Mouse (Mus musculus): ENCODE results near the gene Ppm1d.

Ppm1d gene

DNA sequence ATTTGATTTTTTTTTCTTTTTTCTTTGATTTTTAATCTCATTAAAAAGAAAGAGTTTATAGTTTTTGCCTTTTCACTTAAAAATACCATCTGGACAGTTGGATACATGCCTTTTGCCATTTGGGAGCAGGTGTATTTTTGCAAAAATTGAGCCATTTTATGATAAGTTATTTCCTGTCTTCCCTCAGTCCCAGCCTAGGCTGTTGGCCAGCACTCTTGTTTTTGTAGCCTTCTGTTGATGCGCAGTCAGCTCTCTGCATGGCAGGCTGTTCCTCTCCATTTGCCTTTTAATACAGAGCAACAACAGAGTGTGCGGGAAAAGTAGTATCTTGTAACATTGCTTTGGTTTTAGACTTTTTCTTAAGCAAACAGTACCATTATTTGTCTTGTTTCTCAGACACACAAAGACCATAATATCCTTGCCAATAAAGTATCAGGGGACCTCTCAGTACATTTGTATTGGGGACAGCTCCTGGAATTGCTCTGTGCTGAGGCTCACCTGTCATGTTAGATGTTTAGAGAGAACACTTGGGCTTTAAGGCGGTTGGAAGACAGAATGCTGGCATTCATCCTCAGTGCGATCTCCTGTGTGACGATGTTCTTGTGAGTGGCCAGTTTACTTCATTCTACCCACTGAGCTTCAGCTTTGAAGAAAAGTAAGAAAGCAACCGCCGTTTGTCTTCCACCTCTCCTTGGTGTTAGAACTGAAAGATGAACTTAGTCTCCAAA lies 18.3 kb downstream of the Ppm1d start:
- DNase-seq: peak; percentile 84

DNA sequence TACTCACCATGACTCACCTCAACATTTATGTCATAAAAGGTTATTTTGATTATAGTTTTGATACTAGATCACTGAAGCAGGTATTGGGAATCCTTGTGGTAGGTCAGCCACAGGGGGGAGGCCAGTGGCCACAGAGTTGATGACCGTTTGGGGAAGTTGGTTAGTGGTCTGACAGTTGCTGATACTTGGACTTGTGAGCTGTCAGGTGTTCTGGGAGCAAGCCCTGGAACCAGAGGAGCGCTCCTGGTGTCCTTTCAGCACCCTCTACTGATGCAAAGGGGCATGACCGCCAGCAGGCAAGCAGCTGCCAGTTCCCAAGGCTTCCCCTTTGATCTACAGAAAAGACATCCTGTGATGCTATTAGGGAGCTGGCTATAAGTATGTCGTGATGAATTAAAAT lies 23.7 kb downstream of the Ppm1d start:
- peak; percentile 42 for DNase-seq

DNA sequence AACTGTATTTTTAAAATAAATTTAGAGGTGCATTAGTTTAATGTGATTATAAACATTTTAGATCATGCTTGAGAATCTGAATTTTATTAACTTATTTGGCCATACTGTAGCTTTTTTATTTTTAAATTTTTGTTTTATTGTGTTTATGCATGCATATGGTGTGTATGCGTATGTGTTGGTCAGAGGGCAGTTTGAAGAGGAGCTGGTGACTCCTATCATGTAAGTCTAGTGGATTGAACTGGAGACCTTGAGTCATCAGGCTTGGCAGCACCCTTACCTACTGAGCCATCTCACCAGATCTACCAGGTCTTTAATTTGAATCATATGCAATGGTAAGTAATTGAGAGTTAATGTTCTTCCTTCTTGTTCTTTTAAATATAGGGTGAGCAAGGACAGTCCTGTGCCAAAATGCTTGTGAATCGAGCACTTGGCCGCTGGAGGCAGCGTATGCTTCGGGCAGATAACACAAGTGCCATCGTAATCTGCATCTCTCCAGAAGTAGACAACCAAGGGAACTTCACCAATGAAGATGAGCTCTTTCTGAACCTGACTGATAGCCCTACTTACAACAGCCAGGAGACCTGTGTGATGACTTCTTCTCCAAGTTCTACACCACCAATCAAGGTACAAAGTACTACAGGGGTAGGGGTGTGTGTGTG lies 28.3 kb downstream of the Ppm1d start:
- no peak for DNase-seq

DNA sequence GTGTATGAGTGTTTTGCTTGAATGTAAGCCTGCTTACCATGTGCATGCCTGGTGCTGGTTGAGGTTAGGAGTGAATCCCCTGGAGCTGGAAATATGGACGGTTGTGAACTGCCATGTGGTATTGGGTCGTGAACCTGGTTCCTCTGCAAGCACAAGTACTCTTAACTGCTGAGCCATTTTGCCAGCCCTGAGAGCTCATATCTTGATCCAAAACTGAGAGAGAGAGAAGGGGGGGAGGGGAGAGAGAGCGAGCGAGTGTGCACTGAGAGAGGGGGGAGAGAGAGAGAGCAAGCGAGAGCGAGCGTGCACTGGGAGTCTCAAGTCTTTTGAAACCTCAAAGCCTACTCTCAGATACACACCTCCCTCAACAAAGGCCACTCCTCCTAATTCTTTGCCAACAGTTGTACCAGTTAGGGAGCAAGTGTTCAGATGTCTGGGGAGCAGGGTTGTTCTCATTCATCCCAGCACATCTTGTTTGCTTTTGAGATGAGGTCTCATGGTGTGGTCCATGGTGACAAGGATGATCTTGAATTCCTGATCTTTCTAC lies 29.1 kb downstream of the Ppm1d start:
- no peak for DNase-seq

DNA sequence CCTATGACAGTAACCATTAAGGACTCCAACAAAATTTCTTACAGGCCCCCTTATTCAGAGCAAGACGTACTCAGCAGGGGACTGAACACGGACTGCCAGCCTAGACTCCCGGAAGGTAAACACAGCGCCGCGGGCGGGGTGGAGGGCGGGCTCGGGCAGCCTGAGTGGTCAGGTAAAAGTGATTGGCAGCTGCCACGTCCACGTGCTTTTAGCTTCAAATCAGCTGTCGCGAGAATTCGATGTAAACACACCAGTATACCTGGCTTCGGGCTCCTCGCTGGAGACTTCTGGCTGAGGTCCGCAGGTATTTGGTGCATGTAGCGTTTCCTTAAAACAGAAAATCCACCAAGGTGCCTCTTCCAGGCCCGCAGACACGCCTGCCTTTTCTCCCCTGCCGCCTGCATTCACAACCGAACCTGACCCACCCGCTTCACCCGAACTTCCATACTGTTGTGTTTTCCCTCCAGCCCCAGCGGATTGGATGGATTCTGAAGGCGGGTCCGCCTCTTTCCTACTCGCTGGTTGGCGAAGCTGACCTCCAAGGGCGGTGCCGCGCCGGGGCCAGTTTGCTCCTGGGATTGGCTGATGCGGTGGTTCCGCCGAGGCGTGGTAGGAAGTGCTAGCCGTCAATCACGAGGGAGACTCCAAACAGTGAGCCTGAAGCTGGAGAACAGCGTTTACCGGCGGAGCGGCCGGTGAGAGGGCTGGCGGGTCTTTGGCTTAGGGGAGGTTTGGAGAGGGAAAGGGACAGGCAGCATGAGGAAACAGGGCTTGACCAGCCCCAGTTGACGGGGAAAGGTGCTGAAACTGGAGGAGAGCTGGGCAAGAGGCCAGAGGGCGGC lies 41.7 kb downstream of the Ppm1d start, which contains the start of gene Bcas3:
TSS of gene Bcas3 (plus strand) at position 629 of the 842 bp plus-strand sequence.
- DNase-seq: peak; percentile 98

DNA sequence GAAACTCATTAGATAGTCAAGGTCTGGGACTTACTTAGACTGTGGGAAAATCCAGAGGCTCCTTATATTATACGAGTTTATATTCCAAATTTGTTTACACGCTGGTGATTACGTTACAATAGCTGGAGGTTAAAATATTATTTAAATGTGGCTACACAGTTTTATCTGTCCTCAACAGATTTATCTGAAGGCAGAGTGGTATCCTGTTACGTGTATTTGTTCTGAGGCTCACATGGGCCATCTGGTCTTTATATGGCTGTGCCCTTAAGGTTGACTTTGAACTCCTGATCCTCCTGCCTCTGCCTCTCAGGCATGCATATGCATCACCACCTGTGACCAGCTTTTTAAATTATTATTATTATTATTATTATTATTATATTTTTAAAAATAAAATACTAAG lies 42.8 kb downstream of the Ppm1d start:
- no peak for DNase-seq

DNA sequence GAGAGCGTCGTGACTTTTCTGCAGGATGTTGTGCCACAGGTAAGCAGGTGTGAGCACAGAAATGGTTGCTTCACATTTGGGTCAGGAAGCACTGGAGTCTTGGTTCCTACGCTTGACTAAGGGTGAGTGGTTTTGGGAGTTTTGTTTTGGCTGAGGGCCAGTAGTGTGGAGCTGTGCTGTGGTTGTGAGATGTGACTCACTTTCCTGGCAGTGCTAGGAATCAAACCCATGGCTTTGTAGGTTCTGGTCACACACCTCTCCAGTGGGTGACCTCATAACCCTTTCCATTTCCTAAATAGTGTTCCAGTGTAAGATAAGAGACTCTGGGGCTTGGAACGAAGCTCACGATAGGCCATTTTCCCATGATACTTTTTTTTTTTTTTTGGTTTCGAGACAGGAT lies 48.6 kb downstream of the Ppm1d start:
- DNase-seq: no peak

DNA sequence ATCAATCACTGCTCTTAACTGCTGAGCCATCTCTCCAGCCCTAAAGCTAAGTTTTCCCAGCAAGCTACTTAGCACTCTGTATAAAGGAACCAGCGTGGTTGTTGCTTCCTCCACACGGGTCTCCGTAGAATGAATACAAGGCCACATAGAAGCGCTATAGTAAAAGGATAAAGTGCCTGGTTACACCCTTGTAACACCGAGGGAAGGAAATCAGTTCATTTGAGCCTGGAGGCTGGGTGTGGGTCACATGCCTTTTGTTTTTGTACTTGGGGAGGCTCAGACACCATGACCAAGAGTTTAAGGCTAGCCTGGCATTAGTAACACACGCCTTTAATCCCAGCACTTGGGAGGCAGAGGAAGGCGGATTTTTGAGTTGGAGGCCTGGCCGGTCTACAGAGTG lies 50.6 kb downstream of the Ppm1d start:
- DNase-seq: no peak

DNA sequence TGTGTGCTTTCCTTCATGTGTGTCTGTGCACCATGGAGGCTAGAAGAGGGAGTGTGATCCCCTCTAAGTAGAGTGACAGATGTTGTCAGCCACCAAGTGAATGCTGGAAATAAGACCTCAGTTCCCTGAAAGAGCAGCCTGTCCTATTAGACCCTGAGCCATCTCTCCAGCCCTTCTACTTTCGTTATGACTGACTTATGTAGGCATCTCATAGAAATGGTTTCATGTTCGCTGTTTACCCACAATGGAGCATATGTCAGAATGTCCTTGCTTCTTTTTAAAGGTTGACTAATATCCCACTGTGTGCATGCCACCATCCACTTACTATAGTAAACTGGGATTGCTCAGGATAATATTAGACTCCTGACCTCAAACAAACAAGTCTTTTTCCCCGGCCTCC lies 55.1 kb downstream of the Ppm1d start:
- no peak for DNase-seq

DNA sequence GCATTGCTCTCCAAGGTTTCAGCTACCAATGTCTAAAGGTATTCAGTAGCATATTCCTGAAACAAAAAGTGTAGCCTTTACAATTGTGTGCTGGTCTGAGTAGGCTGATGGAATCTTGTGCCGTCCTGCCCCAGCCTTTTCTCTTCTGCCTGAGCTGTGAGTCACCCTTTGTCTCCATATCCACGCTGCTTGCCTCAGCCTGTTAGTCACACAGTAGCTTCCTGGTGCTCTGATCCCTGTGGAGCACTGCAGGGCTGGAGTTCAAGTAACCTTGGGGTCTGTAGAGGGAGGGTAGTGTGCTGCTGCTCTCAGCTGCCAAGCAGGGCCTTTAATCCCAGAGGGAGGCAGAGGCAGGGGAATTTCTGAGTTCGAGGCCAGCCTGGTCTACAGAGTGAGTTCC lies 56.8 kb downstream of the Ppm1d start:
- no peak for DNase-seq

DNA sequence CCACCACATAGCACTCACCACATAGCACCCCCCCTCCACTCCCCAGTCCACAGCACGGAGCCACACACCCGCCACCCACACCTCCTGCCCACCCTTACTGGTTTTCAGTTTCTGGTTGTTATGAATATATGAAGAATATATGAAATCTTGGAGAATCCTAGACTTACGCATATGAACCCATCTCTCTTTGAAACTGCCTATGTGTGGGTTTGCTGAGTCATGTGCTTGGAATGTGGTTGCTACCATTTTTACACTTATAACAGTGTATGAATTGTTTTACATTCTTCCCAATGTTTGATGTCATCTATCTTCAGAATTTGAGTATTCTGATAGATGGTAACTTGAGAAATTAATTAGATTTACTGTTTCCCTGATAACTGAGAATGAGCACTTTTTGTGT lies 68.0 kb downstream of the Ppm1d start:
- no peak for DNase-seq

DNA sequence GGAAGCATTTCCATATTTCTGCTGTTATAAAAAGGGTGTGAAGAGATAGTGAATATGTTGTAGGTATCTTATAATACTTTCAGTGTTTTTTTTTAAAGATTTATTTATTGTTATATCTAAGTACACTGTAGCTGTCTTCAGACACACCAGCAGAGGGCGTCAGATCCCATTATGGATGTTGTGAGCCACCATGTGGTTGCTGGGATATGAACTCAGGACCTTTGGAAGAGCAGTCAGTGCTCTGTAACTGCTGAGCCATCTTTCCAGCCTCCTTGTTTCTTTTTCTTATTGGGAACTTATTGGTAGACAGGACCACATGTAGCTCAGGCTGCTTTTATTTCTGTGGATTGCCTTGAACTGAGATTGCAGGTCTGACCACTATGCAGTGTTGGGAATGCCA lies 69.0 kb downstream of the Ppm1d start:
- DNase-seq: no peak

DNA sequence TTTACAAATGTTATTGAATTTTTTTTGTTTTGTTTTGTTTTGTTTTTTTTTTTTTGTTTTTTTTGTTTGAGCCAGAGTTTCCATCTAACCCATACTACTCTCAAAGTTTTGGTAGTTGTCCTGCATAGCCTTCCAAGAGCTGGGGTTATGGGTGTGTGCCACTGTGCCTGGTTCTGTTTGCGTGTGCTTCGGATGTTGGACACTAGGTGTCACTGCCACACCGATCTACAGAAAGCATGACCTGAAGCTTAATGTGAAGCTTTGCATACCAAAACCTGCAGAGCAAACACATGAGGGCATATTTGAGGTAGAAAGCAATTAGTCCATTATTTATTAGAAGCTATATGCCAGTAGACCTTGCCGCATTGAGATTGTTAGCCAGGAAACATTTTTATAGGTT lies 71.0 kb downstream of the Ppm1d start:
- DNase-seq: peak; percentile 54

DNA sequence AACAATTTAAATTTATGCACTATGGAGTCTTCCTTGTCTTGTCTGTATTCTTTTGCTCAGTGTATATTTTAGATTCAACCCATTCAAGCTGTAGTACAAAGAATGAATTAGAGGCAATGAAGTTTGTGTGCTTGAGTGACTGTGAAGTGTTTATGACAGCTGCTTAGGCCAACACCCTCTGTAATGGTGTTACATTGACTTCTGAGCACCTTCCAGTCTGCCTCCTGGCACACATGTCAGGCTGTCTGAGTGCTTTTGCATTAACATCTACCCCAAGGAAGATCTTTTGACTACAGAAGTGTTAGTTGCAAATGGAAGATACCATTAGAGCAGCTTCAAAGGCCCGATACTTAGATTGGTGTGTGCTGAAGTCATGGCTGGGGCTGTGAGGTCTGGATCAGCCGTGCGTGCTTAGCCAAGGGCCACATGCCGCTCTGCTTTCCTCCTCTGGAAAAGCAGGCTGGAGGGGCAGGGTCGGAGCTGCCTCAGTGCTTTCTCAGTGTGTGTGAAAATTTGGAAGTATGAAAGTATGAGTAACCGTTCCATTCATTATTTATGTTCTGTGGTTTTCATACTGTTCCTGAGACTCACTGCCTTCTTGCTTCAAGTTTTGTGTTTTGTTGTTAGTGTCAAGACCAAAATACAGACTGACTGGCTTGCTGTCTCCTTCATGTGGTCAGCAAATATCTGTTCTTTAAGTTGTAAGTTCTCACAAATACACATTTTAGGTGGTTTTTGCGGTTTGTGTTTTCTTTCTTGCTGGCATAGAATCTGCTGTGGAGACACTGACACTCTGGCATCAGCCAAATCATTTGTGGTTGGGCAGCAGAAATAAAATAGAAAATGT lies 73.2 kb downstream of the Ppm1d start:
- no peak for DNase-seq

DNA sequence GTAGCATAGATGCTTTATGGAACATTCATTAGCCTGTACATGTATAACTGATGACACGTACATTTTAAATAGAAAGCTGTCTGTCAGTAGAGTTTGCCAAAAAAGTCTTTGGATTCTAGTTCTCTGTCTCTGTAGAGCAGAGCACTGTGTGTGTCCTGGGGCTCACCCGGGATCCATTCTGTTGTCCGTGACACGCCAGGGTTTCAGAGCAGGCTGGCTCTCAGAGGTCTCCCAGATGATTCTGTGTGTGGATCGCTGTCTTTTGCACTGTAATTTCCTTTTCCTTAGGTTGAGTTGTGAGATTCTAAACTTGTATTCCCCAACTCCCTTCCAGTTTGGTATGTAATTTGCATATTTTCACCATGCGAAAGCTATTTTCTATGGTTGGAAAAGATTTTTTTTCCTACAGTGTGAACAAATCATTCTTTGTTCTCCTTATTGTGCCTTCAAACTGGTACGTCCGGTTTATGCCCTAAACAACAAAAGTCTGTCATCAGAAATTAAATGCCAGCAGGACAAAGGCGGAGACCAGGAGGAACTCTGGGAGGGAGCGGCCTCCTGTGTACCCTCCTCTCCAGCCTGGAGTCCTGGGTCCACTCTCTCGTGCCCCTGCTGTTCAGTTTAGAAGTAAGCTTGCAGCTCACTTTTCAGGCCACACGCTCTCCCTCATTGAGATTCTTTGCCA lies 81.3 kb downstream of the Ppm1d start:
- no peak for DNase-seq

DNA sequence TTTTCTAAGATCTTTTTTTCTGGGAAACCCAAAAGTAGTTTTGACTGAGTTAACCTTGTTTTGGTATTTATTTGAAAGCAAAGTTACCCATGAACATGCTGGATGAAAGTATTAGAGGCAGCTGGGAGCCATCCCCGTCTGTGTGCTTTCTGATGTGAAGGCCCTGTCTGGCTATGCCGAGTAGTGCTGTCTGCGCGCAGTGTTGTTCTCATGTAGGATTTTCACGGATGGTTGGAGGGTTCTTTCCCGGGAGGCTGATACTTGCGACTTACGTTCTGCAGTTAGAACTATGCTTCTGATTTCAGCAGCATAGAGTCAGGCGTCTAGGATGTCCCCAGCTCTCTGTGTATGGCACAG lies 81.8 kb downstream of the Ppm1d start:
- DNase-seq: no peak

DNA sequence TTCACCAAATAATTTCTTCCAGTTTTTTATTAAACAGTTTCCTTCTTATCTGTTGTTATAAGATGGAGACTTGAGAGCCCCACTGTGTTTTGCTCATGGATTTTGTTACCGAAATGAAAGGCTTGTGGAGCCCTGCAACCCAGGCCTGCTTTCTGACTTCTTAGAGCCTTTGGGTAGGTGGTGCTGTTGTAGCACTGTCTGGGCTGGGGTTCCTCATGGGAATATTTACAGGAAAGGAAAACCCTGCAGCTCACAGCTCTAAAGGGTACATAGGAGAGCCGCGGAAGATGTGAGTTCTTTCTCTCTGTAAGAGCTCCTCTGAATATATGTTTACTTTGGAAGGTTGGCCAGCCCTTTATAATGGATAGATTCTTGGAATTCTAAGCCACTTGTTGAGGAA lies 82.9 kb downstream of the Ppm1d start:
- DNase-seq: no peak

DNA sequence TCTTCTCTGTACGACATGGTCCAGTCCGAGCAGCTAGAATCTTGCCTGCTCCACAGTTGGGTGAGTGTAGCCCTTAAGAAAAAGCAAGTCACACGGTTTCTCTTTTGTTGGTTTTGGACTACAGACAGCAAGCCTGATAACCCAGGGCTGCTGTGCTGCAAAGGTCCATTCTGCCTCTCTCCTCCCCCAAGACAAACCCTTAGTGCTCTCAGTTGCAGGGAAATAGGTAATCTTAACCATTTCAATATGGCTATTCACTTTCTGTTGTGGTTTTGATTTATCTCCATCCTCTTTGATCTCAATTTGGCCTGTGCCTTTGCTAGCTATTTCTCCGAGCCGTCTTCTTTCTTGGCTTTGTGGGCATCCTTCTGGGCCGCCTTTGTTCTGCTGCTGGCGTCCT lies 84.3 kb downstream of the Ppm1d start:
- DNase-seq: no peak

Data from cerebellum, adult 11 months (tissue).